Mouse (Mus musculus): ENCODE data around the gene Rhobtb1.

GRCm38 (mm10) chr10:69334271-69335194 lies 183.3 kb downstream of the Rhobtb1 start:
- no peak for TF ChIP-seq HCFC1 (IDR thresholded peaks at IDR 0.05; ENCODE audit: borderline replicate concordance, insufficient read depth, low read length)
- TF ChIP-seq MAFK (IDR thresholded peaks at IDR 0.05; ENCODE audit: insufficient read depth, low read depth, low read length): no peak
- TF ChIP-seq ZC3H11A (IDR thresholded peaks at IDR 0.05; ENCODE audit: borderline replicate concordance, low read depth, low read length): no peak
- 0 out of 2 replicates have a peak, but pooled peaks have one; percentile 29 for TF ChIP-seq ZNF384 (IDR thresholded peaks at IDR 0.05; ENCODE audit: low read depth, low read length)
- TF ChIP-seq CHD2 (IDR thresholded peaks at IDR 0.05; ENCODE audit: low read depth, low read length): no peak

Measured in ES-E14 (cell line).